Mouse (Mus musculus) olfactory bulb, adult 2 months (tissue): Measurements from ENCODE around the gene Stat2.

ENCODE experiments used
- CTCF ChIP-seq: fragments of 200-500 bp; IDR thresholded peaks from 2 replicates; pipeline ENCODE4 v1.5.1; 2012; ENCODE audit warnings: low read depth, mild to moderate bottlenecking, low read length, moderate library complexity; ENCODE audit not compliant: insufficient read depth
- POLR2A ChIP-seq: fragments of 200-500 bp; IDR thresholded peaks from 2 replicates; pipeline ENCODE4 v1.6.1; 2012; ENCODE audit warnings: mild to moderate bottlenecking, low read depth, low read length, moderate library complexity; ENCODE audit not compliant: insufficient read depth

DNA sequence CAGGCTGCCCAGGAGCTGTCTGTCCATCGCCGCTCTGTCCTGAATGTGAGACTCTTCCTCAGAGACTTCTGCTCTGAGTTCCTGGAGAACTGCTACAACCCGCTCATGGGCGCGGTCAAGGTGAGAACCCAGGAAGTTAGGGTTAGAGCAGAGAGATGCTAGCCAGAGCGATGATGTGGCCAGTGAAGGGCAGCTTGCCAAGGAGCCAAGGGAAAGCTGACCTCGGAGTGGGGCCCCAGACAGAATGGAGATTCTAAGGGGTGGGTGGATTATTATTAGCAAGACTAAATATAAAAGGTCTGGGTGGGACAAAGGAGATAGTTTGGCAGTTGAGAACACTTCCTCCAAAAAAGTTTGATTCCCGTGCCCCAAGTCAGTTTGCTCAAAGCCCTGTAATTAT lies 27.1 kb upstream of the Stat2 start:
- TF ChIP-seq POLR2A (no peak), CTCF (no peak)
